Mouse (Mus musculus) sigmoid colon, adult 10 weeks (tissue): ENCODE results near the gene Smr3a. TPM values are rescaled to one million over a fixed set of nuclear protein-coding genes. Genes with fewer than 3 reads are reported as not detected.

Experiments used
- polyA plus RNA-seq: library from polyadenylated mRNA; stranded (reverse); fragments of 350-450 nt; fragmentation: Illumina TruSeq; extraction: RNeasy Lipid Tissue Mini Kit (QIAGEN cat#74804); gene quantifications from one replicate; pipeline ENCODE4 v1.2.3, GENCODE M21; 2014; ENCODE audit warnings: low read depth, low replicate concordance

The Smr3a gene
- not detected for polyA plus RNA-seq

DNA sequence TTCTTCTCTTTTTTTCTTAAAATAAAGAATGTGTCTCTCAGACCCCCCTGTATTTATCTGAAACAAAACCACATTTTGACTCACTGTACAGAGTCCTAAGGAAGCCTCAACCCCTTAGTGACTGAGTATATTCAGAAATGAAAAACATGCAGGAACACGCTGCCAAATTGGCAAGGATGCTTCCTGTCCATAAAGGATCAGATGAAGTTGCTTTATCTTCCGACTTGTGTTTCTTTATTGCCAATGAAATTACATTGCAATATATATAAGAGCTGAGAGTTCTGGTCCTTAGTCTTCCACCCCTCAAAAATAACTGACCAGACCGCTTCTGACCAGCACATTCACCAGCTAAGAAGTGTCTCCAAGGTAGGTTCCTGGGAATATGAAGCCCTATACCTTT lies at the start of gene Smr3a:
TSS of gene Smr3a (plus strand) at position 301 of the 400 bp plus-strand sequence.

DNA sequence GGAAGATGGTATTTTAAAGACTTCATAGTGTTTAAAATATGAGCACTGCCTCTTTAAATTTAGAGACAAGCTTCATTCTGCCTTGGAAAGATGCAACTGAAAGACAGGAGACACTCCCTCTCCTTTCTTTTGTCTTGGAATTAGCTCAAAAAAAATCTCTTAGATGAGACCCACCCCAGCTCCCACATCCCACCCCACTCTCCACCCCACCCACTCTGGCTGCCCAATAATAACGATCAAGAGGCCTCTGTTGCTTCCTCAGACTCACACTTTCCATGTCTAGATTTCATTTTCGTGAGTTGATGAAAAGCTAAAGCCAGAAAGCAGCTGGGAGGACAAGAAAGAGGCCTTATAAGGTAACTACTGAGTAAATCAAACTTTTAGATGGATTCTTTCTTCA lies 33.1 kb upstream of the Smr3a start, which contains the start of the genes 2310003L06Rik and Gm28434:
TSS of gene 2310003L06Rik (plus strand) at position 259 of the 400 bp plus-strand sequence.
TSS of gene Gm28434 (plus strand) at position 317 of the 400 bp plus-strand sequence.

DNA sequence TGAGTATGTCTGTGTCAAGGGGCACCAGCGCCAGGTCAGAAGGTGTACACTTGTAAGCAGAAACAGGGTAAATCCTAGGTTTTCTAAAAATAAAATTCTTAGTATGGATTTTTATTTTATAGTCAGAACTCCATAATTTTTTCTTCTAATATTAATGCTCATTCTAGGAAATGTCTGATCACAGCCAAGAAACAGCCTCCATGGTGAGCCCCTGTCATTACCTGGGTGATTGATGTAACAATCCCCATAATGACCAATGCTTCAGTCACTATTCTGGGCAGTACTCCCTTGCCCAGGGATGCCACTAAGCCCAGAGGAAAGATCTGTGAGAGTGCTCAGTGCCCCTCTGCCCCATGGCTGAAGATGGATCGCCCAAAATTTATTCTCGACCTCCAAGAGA lies 23.2 kb upstream of the Smr3a start, which contains the start of gene Cabs1:
TSS of gene Cabs1 (plus strand) at position 301 of the 400 bp plus-strand sequence.

Other genes starting within 250 kb of the Smr3a start
- gene Csn1s2a, start 228.0 kb upstream of the Smr3a start, polyA plus RNA-seq = not detected
- not detected for gene Csn1s2b, start 194.5 kb upstream of the Smr3a start, polyA plus RNA-seq
- gene Prr27, start 176.9 kb upstream of the Smr3a start, polyA plus RNA-seq = not detected
- gene Odam, start 117.5 kb upstream of the Smr3a start, polyA plus RNA-seq = not detected
- 0.79 TPM for gene Csn3, start 77.0 kb upstream of the Smr3a start, polyA plus RNA-seq
- not detected for gene 2310003L06Rik, start 33.1 kb upstream of the Smr3a start, polyA plus RNA-seq
- not detected for gene Gm28434, start 33.0 kb upstream of the Smr3a start, polyA plus RNA-seq
- gene Cabs1, start 23.1 kb upstream of the Smr3a start, polyA plus RNA-seq = not detected
- not detected for gene Smr2, start 84.0 kb downstream of the Smr3a start, polyA plus RNA-seq
- not detected for gene Gm11116, start 109.0 kb downstream of the Smr3a start, polyA plus RNA-seq
- not detected for gene Gm11115, start 151.6 kb downstream of the Smr3a start, polyA plus RNA-seq